Mouse (Mus musculus): ENCODE measurements at regions not wholly inside any gene's neighbourhood (a gene's known extent, or its start where the extent isn't known, plus 50 kb on each side); places are given as distances from the start of the nearest gene placed in this dataset.
"Not testable (repeated sequence)": the region's sequence is repeated elsewhere in the genome, so short reads cannot be mapped to it uniquely, and the experiment has no call there.

DNA sequence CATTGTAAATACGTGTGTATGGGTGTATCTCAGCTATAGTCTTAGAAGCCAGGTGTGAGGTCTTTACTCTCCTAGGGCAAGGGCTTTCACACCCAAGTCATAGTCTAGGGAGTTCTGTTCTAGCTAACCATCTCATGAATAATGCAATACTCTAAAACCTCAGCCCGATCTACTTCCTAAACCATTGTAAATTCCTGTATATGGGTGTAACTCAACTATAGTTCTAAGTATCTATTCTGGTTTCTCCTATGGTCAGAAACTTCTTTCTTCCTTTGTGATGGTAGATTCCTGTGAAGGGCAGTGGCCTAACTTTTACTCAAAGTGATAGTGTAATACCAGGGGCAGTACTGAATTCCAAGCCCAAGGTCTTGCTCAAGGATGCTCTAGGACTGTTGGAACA, 58.7 kb upstream of the Srd5a3 start:
- DNase-seq (ENCODE audit: low read depth): not testable (repeated sequence)

DNA sequence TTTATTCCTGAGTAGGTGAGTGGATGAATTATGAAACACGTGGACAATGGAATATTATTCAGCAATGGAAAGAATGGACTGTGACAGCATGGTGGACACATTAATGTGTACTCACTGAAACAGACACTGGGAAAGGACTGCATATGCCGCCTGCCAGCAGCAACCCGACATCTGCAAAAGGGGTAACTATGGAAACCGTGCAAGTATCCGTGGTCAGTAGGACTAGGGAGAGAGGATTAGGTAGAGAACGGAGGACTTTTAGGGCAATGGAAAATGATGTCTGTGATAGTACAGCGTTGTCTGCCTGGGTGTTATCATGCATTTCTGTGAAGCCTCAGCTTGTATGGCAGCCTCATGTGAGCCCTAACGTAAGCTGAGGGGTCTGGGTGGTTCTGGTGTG, 59.6 kb upstream of the Srd5a3 start:
- no peak for DNase-seq (ENCODE audit: low read depth)

DNA sequence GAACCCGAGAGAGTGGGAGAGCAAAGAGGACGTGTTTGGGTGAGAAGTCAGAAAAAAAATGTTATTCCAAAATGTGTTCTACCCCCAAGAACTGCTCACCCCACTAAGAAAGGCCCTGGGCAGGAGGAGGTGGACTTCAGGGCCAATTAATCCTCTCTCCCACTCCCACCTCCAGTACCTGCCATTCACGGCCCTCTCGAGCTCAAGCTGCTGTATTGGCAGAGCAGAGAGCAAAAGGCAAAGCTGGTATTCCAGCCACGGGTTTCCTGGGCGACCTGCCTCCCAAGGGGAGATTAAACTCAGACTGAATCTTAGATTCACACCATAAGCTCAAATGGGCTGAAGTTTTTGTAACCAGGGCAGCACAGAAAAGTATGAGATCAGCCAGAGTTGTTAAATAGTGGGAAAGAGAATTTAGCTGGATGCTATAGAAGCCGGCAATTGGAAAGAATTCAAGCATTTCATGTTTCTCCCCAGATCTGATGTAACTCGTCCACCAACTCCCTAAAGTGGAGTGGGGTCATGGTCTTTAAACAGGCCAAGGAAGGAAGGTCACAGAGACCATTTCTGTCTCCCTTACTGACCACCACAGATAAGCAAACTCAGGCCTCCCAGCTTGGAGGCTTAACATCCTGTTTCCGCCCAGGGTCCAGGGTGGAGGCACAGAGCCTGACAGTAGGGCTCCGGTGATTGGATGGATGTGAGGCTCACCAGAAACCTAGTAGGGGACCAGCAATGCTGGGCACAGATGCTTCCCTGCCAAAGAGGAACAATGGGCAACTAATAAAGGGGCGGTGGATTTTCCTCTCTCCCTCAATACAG, 60.7 kb upstream of the Srd5a3 start:
- DNase-seq (ENCODE audit: low read depth): no peak

DNA sequence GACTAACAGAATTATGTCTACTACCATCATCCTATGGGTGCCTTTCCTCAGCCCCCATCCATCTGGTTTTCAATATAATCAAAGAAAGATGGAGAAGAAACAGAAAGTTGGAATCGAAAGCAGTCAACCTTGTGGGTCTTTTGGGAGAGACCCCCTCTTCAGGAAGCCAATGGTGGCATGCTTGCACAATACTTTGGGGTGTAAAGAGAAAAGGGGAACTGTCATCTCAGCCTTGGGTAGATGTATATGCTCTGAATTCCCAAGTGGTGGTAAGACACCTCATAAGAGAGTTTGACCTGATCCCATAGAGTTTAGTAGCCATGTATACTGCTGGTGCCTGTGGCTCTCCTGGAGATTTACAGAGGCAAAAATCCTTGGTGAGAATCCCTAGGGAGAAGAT, 61.6 kb upstream of the Srd5a3 start:
- no peak for DNase-seq (ENCODE audit: low read depth)

DNA sequence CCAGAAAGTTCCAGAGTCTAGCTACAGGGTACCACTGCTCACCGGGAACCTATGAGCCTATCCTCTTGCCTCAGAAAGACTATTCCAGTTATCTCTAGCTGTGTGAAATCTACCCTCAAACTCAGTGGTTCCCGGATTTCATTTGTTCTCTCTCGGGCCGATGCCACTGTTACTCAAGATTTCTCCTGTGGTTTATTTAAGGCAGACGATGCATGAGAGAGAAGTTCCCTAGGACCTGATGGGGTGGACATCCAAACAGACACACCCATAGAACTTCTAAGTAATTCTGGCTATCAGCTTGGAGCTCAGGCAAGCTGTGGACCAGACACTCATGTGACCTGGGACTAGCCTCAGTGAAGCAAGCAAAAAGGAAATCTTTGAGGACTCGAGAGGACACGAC, 63.8 kb upstream of the Srd5a3 start:
- DNase-seq (ENCODE audit: low read depth): no peak

DNA sequence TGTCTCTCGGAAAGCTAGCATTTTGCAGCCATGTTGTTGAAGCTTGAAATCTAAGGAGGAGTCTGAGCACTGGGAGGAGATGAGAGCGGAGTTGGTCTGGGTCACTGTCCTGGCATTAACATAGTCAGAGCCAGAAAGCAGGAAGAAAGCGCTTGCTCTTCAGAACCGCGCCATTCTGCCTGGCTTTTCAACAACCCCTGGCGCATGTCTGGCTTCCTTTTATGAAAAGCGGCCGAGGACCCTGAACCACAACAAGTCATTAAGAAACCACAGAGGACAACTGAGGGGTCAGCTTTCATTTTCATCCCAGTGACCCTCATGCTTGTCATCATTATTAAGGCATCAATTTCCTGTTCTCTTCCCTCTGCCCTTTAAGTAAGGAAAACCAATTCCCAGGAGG, 64.7 kb upstream of the Srd5a3 start:
- no peak for DNase-seq (ENCODE audit: low read depth)

DNA sequence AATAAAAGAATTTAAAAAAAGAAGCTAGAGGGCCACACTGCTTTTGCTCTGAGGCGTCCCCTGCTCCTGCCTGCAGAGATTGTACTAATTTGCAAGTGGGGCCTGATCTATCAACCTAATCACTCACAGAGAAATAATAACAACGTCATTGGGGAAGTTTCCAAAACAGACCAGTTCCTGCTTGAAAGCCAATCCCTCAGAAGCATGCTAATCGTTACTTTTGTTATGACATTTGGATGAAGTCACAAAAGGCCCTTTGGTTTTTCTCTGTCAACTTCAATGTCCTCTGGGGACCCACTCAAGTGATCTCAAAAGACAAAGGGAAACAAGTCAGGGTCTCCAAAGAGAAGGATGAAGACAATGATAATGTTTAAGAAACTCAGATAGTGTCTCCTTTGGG, 72.2 kb upstream of the Srd5a3 start:
- no peak for DNase-seq (ENCODE audit: low read depth)

DNA sequence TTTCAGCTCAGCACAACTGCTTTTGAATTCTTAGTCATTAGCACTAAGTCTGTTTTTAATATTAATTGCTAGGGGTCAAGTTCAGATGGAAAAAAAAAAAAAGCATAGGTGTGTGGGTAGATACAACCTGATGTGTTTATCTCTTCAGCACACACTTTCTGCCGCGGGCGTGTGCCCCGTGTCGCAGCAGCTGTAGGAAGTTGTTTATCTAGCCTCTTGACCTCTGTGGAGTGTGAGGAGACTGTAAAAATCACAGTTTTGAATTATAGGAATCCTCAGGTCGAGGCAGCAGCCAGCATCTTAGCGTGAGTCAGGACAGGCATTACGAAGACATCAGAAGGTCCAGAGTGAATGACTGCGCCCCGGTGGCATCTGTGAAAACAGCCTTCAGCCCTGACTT, 72.8 kb upstream of the Srd5a3 start:
- DNase-seq (ENCODE audit: low read depth): no peak

DNA sequence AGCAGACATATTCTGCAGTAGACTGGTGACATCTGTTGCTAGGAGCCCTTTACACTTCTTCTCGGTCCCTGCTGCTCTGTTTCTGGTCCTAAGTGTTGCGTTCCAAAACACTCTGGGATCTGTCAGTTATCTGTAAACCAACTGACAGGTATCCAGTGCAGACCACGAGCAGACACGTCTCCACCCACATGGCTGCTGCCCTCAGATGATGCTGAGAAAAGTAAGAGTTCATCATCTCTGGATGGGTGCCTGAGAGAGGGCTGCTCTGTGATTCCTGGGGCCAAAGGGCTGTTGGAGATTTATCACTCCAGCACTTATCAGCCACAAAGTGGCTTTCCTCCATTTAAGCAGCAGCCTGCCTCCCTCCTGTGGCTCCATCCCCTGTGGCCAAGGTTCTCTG, 74.3 kb upstream of the Srd5a3 start:
- DNase-seq (ENCODE audit: low read depth): no peak

DNA sequence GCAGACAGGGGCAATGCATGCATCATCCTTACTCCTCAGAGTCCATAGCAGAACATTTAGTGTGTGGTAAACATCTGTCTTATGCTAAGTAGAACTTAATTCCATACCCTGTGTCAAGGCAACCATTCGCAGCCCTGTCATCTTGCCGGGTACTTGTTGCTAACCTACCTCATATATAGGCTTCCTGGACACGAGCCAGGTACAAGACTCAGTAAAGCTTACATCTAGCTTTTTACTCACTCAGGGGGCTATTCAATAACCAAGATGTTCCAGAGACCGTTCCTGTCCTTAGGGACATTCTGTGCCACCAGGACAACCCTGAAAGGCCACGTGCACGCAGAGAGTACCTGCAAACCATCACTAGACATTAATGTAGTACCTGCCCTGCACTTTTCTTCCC, 74.8 kb upstream of the Srd5a3 start:
- DNase-seq (ENCODE audit: low read depth): no peak

DNA sequence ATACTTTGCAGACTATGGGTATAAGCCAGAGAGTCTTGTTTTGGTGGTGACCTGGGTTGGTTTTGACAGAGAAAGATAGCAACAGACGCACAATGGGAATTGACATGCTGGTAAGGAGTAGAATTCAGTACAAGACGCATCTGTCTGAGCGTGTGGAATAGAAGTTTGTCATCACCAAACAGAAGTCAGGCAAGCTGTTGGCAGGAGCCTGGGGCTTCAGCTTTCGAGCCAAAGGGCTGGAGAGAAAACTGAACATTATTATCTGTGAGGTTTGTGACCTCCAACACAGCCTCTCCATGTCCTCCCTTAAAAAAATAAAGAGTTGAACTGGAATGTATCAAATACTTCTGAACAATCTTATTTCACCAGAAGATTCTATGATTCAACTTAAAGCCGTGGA, 75.4 kb upstream of the Srd5a3 start:
- DNase-seq (ENCODE audit: low read depth): no peak

DNA sequence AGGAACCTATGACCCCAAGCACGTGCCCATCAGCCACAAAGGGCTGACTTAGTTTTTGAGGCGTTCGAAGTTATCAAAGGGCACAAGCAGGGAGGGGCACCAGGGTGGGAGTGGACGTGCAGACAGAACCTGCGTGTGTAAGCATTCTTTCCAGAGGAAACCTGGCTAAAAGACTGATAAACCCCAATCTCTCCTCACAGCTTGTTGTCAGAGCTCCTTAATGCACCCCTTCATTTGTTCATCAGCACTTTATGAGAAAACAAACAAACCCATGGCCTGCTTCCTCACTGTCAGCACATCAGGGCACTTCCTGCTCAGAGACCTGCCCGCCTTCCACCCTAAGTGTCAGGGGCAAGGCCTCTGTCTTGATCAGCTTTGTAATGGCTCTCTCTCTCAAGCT, 76.6 kb upstream of the Srd5a3 start:
- DNase-seq (ENCODE audit: low read depth): no peak

DNA sequence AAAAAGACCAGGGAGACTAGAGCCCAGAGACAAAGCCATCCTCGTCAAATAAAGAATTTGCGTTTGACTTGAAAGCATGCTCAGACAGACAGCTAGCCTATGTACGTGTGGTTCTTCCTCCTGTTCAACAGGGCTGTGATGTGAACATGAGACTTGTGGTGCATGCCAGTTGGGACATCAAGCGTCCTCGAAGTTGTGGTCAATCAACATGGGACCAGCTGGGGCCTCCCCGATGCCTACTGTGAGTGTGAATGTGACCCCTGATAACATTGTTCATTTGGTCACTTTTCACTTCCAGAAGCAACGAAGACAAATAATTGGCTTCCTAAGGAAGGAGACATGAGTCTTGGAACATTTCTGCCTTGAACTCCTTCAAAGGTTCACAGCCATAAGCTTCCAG, 79.8 kb upstream of the Kdr start:
- no peak for DNase-seq (ENCODE audit: low read depth)

DNA sequence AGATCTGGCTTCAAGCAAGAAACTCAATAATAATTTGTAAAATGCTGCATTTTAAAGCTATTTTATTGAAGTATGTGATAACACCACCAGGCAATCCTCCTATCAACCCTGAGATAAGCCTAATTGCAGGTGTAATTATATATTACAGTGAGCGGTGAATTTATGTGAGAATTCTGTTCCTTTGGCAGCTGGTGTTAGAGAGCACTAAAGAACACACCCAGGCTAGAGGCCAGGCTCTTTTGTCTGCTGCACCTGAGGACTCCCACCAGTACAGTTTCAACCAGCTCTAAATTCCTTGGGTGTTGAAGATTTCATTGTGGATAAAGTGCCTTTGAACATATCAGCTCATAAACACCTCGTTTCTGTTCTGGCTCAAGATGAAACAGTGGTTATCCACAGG, 77.6 kb upstream of the Kdr start:
- DNase-seq (ENCODE audit: low read depth): no peak

DNA sequence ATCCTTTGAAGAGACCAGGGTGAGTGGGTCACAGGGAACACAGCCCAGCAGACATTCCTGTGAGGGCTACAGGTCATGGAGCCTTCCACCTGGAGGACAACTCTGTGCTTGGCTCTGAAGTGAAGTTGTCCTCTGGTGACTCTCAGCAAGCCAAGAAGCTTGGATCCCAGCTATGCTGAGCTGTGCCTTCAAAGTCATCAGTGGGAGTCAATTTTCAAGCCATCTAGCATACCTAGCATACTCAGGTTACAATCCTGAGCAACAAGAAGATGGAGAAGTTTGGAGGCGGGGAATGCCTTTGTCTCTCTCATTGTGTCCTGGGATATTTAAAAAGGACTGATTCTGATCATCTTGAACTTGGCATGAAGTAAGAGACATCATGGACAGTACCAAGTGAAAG, 74.5 kb upstream of the Kdr start:
- no peak for DNase-seq (ENCODE audit: low read depth)

DNA sequence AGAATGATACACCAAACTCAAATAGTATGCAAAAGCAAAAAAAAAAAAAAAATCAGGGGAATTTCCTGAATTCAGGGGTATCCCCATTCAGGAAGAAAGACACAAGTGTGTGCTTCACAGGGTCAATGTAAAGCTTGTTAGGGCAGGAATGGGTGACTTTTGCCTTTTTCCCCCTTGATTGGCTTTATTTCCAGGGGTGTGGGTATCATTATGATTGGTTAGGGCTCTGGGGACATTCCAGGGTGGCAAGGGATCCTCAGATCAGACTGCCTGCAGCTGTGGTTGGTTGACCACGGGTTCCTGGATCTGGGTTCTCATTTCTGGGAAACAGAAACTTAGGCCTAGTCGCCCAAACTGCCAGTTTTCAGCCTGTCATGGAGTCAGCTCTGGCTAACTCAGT, 73.4 kb upstream of the Kdr start:
- DNase-seq (ENCODE audit: low read depth): no peak

DNA sequence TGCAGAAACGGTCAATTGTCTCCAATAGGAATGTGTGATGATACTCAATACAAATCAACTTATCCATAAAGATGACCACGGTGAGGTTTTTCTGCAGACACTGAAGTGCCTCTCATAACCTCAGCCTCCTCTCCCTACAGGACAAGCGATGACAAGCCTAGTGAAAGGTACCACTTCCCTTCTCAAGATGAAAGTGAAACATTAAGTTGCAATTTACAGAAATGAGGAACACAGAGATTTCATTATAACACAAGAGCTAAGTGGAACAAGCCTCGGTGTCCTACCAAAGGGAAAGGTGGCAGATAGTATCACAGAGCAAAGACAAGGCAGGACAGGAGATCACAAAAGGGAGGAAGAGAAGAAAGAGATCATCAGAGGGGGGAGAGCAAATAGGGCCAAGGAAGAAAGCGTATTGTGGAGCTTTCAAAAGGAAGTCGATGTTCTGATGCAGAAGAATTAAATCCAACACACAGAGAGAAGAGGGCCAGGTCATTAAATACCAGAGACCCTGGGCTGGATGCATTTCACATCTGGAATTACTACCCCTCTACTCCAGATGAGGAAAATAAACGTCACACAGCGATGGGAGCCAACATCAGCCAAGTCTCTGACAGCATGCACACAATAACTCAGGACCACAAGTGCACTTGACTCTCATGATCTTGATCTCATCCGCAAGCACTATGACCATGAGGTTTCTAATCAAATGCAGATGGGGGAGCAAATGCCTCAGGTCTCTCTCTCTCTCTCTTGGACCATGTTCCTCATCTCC, 70.0 kb upstream of the Kdr start:
- peak; percentile 2 for DNase-seq (ENCODE audit: low read depth)

DNA sequence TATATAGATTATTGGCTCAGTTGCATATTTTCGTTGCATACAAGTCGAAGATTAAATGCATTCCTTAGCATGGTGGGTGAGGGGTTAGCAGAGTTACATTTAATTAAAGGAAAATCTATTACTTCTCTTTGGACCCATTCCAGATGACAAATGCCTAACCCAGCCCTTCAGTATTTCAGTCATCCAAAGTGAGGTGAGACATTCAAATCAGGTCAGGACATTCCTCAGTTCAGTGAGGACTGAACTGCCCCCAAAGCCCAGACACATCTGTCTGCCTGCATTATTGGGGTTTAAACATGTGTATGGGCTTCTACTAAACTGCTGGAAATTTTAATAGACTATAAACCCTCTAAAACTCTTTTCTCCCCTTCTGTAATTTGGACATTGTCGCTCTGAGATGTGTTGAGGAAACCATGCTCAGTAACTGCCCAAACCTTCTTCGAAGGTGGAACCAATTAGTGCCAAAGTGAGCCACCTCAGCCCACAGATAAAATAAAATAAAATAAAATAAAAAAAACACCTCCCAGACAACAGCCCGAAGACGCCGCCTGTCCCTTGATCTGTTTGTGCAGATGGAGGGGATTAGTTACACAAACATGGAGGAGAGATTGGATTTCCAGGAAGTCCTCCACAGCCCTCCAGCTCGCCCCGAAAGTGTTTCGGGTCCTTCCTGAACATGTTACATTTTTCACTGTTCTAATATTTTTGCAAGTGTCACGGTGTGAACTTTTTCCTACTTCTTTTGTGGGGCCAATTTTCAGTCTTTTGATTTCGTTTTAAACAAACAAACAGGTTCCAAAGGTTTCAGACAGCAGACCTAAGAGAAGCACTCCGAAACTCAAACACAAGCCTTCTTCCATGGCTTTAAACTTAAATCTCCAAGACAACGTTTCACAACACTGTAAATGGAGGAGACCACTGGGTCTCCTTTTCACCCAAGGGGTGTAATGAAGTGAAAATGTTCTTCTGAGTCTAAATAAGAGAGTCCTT, 65.6 kb upstream of the Kdr start:
- DNase-seq (ENCODE audit: low read depth): no peak

DNA sequence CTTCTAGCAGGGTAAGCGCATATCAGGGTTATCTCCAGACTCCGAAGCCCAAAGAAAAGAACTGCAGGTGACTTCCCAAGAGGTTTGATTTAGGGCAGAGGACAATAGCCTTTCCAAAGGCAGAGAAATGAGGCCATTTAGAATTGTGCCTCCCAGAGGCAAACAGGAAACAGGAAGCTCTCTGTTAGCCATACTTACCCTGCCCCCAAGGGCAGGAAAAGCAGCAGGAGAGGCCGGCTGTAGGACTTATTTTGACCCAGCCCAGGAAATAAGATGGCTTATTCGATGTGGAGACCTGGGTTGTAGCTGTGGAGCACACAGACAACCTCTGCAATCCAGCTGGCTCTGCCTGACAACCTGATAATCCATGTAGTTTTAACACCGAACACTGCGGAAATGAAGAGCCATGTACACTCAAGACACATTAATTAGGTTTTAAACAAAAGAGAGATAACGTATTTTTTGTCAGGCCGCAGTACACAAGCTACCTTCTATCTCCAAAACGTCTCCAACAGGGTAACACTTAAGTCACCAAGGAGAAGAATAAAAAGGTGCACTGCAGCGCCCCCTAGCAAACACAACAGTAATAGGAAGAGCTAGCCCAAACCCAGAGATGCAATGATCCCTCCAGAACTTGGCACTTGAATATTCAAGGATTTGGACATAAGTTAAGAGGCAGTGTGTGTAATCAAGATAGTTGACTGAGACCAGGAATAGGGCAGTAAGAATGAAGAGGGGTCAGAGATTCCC, 62.4 kb upstream of the Kdr start:
- DNase-seq (ENCODE audit: low read depth): no peak

DNA sequence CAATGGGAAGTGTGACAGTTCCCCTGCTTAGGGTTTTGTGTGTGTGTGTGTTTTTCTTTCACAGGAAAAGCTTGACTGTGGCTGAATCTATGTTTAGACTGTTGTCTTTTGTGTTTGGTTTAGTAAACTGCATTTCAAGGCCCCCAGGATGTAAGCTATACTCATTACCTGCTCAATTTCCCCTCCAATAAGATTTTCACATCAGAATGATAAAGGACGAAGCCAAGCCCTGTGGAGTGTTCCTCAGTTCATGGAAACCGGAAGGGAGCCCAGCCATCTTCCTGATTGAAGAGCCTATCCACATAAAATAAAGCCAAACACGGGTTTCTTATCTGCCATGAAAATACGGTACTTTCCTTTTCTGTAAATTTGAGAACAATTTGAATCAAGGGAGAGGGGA, 50.5 kb upstream of the Kdr start:
- DNase-seq (ENCODE audit: low read depth): no peak

All from naive thymus-derived CD4-positive, alpha-beta T cell, adult 2 months (primary cell).